Mouse (Mus musculus): ENCODE measurements around the gene Nemp1. TPM values are rescaled to one million over a fixed set of nuclear protein-coding genes. Genes with fewer than 3 reads are reported as not detected.

Gene Nemp1
- total and polyA plus RNA-seq, 2 experiments from 2014 or later, result 1.4 to 3.2 TPM

DNA sequence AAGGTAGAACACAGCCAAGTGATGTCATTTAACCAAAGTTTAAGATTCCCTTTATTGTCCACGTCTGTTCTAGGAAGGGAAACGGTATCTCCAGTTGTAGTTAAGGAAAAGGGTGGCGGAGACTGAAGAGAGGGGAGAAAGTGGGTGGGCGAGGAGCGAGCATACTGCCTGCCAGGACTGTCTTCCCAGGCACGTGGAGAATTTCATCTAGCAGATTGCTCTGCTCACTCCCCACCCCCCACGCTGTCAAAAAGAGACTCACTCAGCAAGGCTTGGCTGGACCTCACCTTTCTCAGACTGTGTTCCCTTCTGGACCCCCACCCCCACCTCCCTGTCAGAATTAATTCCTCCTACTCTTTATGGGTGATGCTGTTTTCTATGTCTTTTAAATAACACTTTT lies 2.5 kb downstream of the Nemp1 start:
- Histone ChIP-seq H3K9ac (replicated peaks; ENCODE audit: low read length, poor library complexity, severe bottlenecking) (no peak overlapping the region), H3K9me3 (ENCODE audit: low read length) (no peaks in the 10 kb centered on the region), H3K36me3 (ENCODE audit: insufficient read depth, low read length) (no peaks in the 10 kb centered on the region), H3K4me2 (ENCODE audit: low read depth, low read length, poor library complexity, severe bottlenecking) (no peak overlapping the region), H3K4me1 (ENCODE audit: insufficient read depth, low read length) (peaks cover 8% of the 10 kb centered on the region; the same call in 1 of the 2 replicates), H3K4me3 (ENCODE audit: low read depth, low read length) (no peak overlapping the region), H3K27ac (ENCODE audit: low read depth, low read length) (no peak overlapping the region), H3K27me3 (ENCODE audit: insufficient read depth, low read length) (peaks cover 26% of the 10 kb centered on the region)
- 30% methylated on average over 7 of the region's 7 CpGs for WGBS
- DNase-seq (ENCODE audit: low spot score) (no peak), ATAC-seq (ENCODE audit: low FRiP score) (no peak)
- TF ChIP-seq CTCF (IDR thresholded peaks at IDR 0.05), result no peak

DNA sequence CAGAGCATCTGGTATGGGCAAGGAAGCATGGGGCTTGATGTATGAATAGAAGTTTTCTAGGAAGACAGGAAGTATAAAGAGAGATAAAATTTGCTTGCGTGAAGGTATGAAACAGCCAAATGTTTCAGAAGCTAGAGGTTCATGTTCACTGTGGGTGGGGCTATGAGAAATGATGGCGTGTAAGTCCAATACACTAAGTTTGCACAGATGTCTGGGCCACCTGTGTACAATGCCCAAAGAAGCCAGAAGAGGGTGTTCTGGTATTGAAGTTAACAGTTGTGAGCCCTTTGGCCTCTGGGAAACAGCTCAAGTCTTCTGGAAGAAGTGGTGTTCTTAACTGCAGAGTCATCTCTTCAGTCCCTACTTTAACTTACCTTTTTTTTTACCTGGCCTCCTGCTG lies 3.5 kb downstream of the Nemp1 start:
- TF ChIP-seq CTCF (IDR thresholded peaks at IDR 0.05), result no peak
- DNase-seq (ENCODE audit: low spot score) (no peak), ATAC-seq (ENCODE audit: low FRiP score) (no peak)
- Histone ChIP-seq H3K27me3 (ENCODE audit: insufficient read depth, low read length) (peaks cover 16% of the 10 kb centered on the region; the same call in 1 of the 2 replicates), H3K4me1 (ENCODE audit: insufficient read depth, low read length) (peaks cover 8% of the 10 kb centered on the region; the same call in 1 of the 2 replicates), H3K36me3 (ENCODE audit: insufficient read depth, low read length) (no peaks in the 10 kb centered on the region), H3K9me3 (ENCODE audit: low read length) (no peaks in the 10 kb centered on the region), H3K4me2 (ENCODE audit: low read depth, low read length, poor library complexity, severe bottlenecking) (no peak overlapping the region), H3K27ac (ENCODE audit: low read depth, low read length) (no peak overlapping the region), H3K9ac (replicated peaks; ENCODE audit: low read length, poor library complexity, severe bottlenecking) (no peak overlapping the region), H3K4me3 (ENCODE audit: low read depth, low read length) (no peak overlapping the region)
- 96% methylated on average over 2 of the region's 2 CpGs for WGBS

- WGBS, result 30% methylated on average over 2 of the region's 2 CpGs
- Histone ChIP-seq H3K4me2 (ENCODE audit: low read depth, low read length, poor library complexity, severe bottlenecking) (no peak overlapping the region), H3K9me3 (ENCODE audit: low read length) (no peaks in the 10 kb centered on the region), H3K4me1 (ENCODE audit: insufficient read depth, low read length) (peaks cover 8% of the 10 kb centered on the region; the same call in 1 of the 2 replicates), H3K4me3 (ENCODE audit: low read depth, low read length) (no peak overlapping the region), H3K27me3 (ENCODE audit: insufficient read depth, low read length) (peaks cover 7% of the 10 kb centered on the region; the same call in 1 of the 2 replicates), H3K27ac (ENCODE audit: low read depth, low read length) (no peak overlapping the region), H3K9ac (replicated peaks; ENCODE audit: low read length, poor library complexity, severe bottlenecking) (no peak overlapping the region), H3K36me3 (ENCODE audit: insufficient read depth, low read length) (no peaks in the 10 kb centered on the region)
- DNase-seq (ENCODE audit: low spot score) (no peak), ATAC-seq (ENCODE audit: low FRiP score) (no peak)
- peak; percentile 61 for TF ChIP-seq CTCF (IDR thresholded peaks at IDR 0.05)
Measured at GRCm38 (mm10) chr10:127671276-127671675, 4.6 kb downstream of the Nemp1 start.

DNA sequence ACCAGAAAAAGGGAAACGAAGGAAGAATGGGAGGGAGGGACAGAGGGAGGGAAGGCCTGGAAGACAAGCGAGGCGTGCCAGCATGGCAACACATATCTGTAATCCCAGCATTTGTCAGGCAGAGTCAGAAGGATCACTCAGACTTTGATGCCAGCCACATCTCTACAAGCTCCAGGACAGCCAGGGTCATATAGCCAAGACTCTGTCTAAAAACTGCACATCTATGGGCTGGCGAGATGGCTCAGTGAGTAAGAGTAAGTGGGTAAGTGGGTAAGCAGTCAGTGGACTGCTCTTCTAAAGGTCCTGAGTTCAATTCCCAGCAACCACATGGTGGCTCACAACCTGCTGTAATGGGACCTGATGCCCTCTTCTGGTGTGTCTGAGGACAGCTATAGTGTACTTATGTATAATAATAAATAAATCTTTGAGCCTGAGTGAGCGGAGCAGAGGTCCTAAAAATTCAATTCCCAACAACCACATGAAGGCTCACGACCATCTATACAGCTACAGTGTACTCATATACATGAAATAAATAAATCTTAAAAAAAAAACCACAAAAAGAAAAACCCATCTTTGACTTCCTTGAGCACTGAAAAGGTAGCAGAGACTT lies 7.5 kb downstream of the Nemp1 start:
- no peak for ATAC-seq (ENCODE audit: low FRiP score)
- TF ChIP-seq CTCF (IDR thresholded peaks at IDR 0.05), result no peak

GRCm38 (mm10) chr10:127674794-127675522 lies 8.3 kb downstream of the Nemp1 start:
- H3K9ac ChIP-seq (replicated peaks; ENCODE audit: low read length, poor library complexity, severe bottlenecking), result no peak overlapping the region
- H3K27me3 ChIP-seq (ENCODE audit: insufficient read depth, low read length), result no peaks in the 10 kb centered on the region
- H3K36me3 ChIP-seq (ENCODE audit: insufficient read depth, low read length), result no peaks in the 10 kb centered on the region
- no peak overlapping the region for H3K4me3 ChIP-seq (ENCODE audit: low read depth, low read length)
- H3K9me3 ChIP-seq (ENCODE audit: low read length), result no peaks in the 10 kb centered on the region
- peak; percentile 24; the same call in 1 of the 2 replicates for ATAC-seq (ENCODE audit: low FRiP score)
- H3K4me2 ChIP-seq (ENCODE audit: low read depth, low read length, poor library complexity, severe bottlenecking), result no peak overlapping the region
- peak; percentile 91 for DNase-seq (ENCODE audit: low spot score)
- 0 out of 2 replicates have a peak, but pooled peaks cover 4% of the 10 kb centered on the region for H3K4me1 ChIP-seq (ENCODE audit: insufficient read depth, low read length)
- no peak overlapping the region for H3K27ac ChIP-seq (ENCODE audit: low read depth, low read length)
- TF ChIP-seq CTCF (IDR thresholded peaks at IDR 0.05), result peak; percentile 99
- WGBS, result 87% methylated on average over 8 of the region's 8 CpGs

More for the DNA sequence above, 7.5 kb downstream of the Nemp1 start:
- H3K4me1 ChIP-seq (ENCODE audit: insufficient read depth, low read length), result 0 out of 2 replicates have a peak, but pooled peaks cover 4% of the 10 kb centered on the region
- H3K9ac ChIP-seq (replicated peaks; ENCODE audit: low read length, poor library complexity, severe bottlenecking), result no peak overlapping the region
- no peak overlapping the region for H3K4me3 ChIP-seq (ENCODE audit: low read depth, low read length)
- H3K9me3 ChIP-seq (ENCODE audit: low read length), result no peaks in the 10 kb centered on the region
- no peak overlapping the region for H3K27ac ChIP-seq (ENCODE audit: low read depth, low read length)
- WGBS, result 94% methylated on average over 6 of the region's 6 CpGs
- no peak for DNase-seq (ENCODE audit: low spot score)
- H3K4me2 ChIP-seq (ENCODE audit: low read depth, low read length, poor library complexity, severe bottlenecking), result no peak overlapping the region
- H3K27me3 ChIP-seq (ENCODE audit: insufficient read depth, low read length), result no peaks in the 10 kb centered on the region
- no peaks in the 10 kb centered on the region for H3K36me3 ChIP-seq (ENCODE audit: insufficient read depth, low read length)
